In genomic region chr4:82068050-82068449, GRCm38 (mm10) we compare ENCODE assay signal across 12 mouse cellular contexts.
"Had no signal": no experiment of that assay in that cellular context is flagged by ENCODE, and none has a peak within 500 bp of the region (broad histone marks: within the 10 kb centered on the region; RNA-seq: fewer than 3 reads in every experiment).

No protein-coding gene starts in this region.

- DNase-seq: kidney, postnatal 25 days; lung, embryonic 14.5 days; lung, postnatal 10 days; lung, postnatal 4 days; right cerebral cortex, postnatal 14 days; thymus, postnatal 36 days had no signal

- H3K36me3 ChIP-seq: limb, embryonic 10.5 days; liver, embryonic 15.5 days; midbrain, embryonic 12.5 days had no signal

- H3K4me3 ChIP-seq: left cerebral cortex, adult 2 months; limb, embryonic 10.5 days; liver, embryonic 15.5 days; megakaryocyte, embryonic 14.5 days; midbrain, embryonic 12.5 days had no signal

- H3K4me2 ChIP-seq: liver, embryonic 11.5 days; liver, embryonic 15.5 days; lung, embryonic 14.5 days; midbrain, embryonic 12.5 days had no signal

- H3K27me3 ChIP-seq: liver, embryonic 15.5 days; megakaryocyte, embryonic 14.5 days; midbrain, embryonic 12.5 days had no signal

- H3K27ac ChIP-seq: left cerebral cortex, adult 2 months; limb, embryonic 10.5 days; liver, embryonic 15.5 days; midbrain, embryonic 12.5 days had no signal

- H3K9ac ChIP-seq: liver, embryonic 15.5 days; lung, embryonic 14.5 days; midbrain, embryonic 12.5 days had no signal

- H3K9me3 ChIP-seq: limb, embryonic 10.5 days; liver, embryonic 15.5 days; midbrain, embryonic 12.5 days had no signal

- H3K4me1 ChIP-seq: liver, embryonic 15.5 days; megakaryocyte, embryonic 14.5 days; midbrain, embryonic 12.5 days had no signal
